17 mouse cellular contexts compared by ENCODE assay signal in genomic region chr10:118714179-118714581, GRCm38 (mm10).
DNase-seq lines count a peak whose midpoint lies in the region; ATAC-seq and TF ChIP-seq lines count a peak whose summit lies in the region.
"Had no signal": no experiment of that assay in that cellular context is flagged by ENCODE, and none has a peak within 500 bp of the region (broad histone marks: within the 10 kb centered on the region; RNA-seq: fewer than 3 reads in every experiment).

No protein-coding gene starts in this region.

- peak overlapping the region; percentile 45; the same call in 1 of the 2 replicates for H3K4me3 ChIP-seq in spleen, adult 2 months (ENCODE audit: extremely low read depth, insufficient read depth, insufficient read length)
- H3K4me3 ChIP-seq in myocyte = no peak overlapping the region
- H3K4me3 ChIP-seq: embryonic facial prominence, embryonic 15.5 days; hindbrain, embryonic 12.5 days; midbrain, embryonic 12.5 days had no signal

- H3K27ac ChIP-seq in spleen, adult 2 months (ENCODE audit: insufficient read depth, low read length) = no peak overlapping the region
- H3K27ac ChIP-seq: embryonic facial prominence, embryonic 15.5 days; hindbrain, embryonic 12.5 days; midbrain, embryonic 12.5 days had no signal

- TF ChIP-seq POLR2A in spleen, adult 2 months (IDR thresholded peaks at IDR 0.05; ENCODE audit: low read depth, low read length) = no peak
- no peak for TF ChIP-seq POLR2A in myocyte (IDR thresholded peaks at IDR 0.05; ENCODE audit: insufficient read length, low read depth)

- 35% methylated on average over 16 of the region's 17 CpGs for WGBS in spleen, adult 2 months

- H3K27me3 ChIP-seq in spleen, adult 2 months (ENCODE audit: control insufficient read depth, insufficient read depth, low read length) = no peaks in the 10 kb centered on the region; the same call in 1 of the 2 replicates
- H3K27me3 ChIP-seq in myocyte (ENCODE audit: control insufficient read depth, insufficient read depth, insufficient read length) = no peaks in the 10 kb centered on the region
- H3K27me3 ChIP-seq: embryonic facial prominence, embryonic 15.5 days; hindbrain, embryonic 12.5 days; midbrain, embryonic 12.5 days had no signal

- no peaks in the 10 kb centered on the region for H3K79me2 ChIP-seq in myocyte (ENCODE audit: control insufficient read depth, insufficient read depth)

- H3K4me1 ChIP-seq in spleen, adult 2 months (ENCODE audit: control insufficient read depth, insufficient read depth, insufficient read length) = no peaks in the 10 kb centered on the region; the same call in 1 of the 2 replicates
- H3K4me1 ChIP-seq: embryonic facial prominence, embryonic 15.5 days had no signal

- no peak overlapping the region for H3ac ChIP-seq in myocyte (ENCODE audit: control insufficient read depth, insufficient read length)

- no peaks in the 10 kb centered on the region for H3K36me3 ChIP-seq in spleen, adult 2 months (ENCODE audit: control insufficient read depth, insufficient read depth, low read length)
- no peaks in the 10 kb centered on the region for H3K36me3 ChIP-seq in myocyte (ENCODE audit: control insufficient read depth, insufficient read depth)
- H3K36me3 ChIP-seq: embryonic facial prominence, embryonic 15.5 days; G1E; hindbrain, embryonic 12.5 days; midbrain, embryonic 12.5 days had no signal

- H3K4me2 ChIP-seq in myocyte (ENCODE audit: low read depth) = peak overlapping the region; percentile 20
- H3K4me2 ChIP-seq: embryonic facial prominence, embryonic 15.5 days; hindbrain, embryonic 12.5 days; midbrain, embryonic 12.5 days had no signal

- DNase-seq in spleen, adult 2 months (ENCODE audit: low read depth in 1 of 2, low spot score in 2 of 2) = peak in 1 of 2 experiments; percentile 32
- DNase-seq in spleen, postnatal 14 days (ENCODE audit: low spot score in 2 of 2) = no peak
- peak; percentile 53 to 67 for DNase-seq in thymus, postnatal 36 days
- DNase-seq in adrenal gland, adult 2 months = no peak
- DNase-seq in kidney, adult 11 months = no peak
- DNase-seq: cerebellum, postnatal 14 days; forebrain, postnatal 0 days; heart, adult 11 months; kidney, adult 2 months; left cerebral cortex, postnatal 4 days; lung, adult 2 months had no signal

- no peak for TF ChIP-seq CTCF in spleen, adult 2 months (IDR thresholded peaks at IDR 0.05; ENCODE audit: extremely low read depth, insufficient read depth, insufficient read length, insufficient replicate concordance)

- peak; percentile 86 for ATAC-seq in common myeloid progenitor, adult 5-6 weeks (replicated peaks; ENCODE audit: low read depth, poor library complexity, severe bottlenecking)
- ATAC-seq: forebrain, postnatal 0 days had no signal

TF ChIP-seq in myocyte, 11 proteins besides CTCF, POLR2A, EP300 and RAD21:
- TF ChIP-seq TCF3 (IDR thresholded peaks at IDR 0.05; ENCODE audit: insufficient read length, low read depth) (peak; percentile 66), E2F4 (IDR thresholded peaks at IDR 0.05; ENCODE audit: insufficient read depth) (no peak), MYOD1 (IDR thresholded peaks at IDR 0.05; ENCODE audit: control insufficient read depth in 1 of 3, insufficient read length in 2 of 3, low read depth in 2 of 3) (peak; percentile 35 to 90 (median 68)), TCF12 (IDR thresholded peaks at IDR 0.05; ENCODE audit: insufficient read depth, poor library complexity, severe bottlenecking) (peak; percentile 69), MYOG (IDR thresholded peaks at IDR 0.05; ENCODE audit: control insufficient read depth in 1 of 3, insufficient read depth in 1 of 3, insufficient read length in 2 of 3, low read depth in 2 of 3) (peak; percentile 51 to 88 (median 71))

Comparison
In these comparisons a context has a peak if more than half of its experiments do, and no peak if none do; other contexts are left out.
1. DNase-seq: peak in thymus, postnatal 36 days (2 of 2); none in spleen, postnatal 14 days (0 of 2), adrenal gland, adult 2 months (single experiment) and kidney, adult 11 months (single experiment).